Mouse (Mus musculus) kidney, adult 11 months (tissue): ENCODE data around the gene Wbp4.

Experiments
- DNase-seq: peaks from one replicate; pipeline ENCODE4 v3.0.0; 2022

The Wbp4 gene

DNA sequence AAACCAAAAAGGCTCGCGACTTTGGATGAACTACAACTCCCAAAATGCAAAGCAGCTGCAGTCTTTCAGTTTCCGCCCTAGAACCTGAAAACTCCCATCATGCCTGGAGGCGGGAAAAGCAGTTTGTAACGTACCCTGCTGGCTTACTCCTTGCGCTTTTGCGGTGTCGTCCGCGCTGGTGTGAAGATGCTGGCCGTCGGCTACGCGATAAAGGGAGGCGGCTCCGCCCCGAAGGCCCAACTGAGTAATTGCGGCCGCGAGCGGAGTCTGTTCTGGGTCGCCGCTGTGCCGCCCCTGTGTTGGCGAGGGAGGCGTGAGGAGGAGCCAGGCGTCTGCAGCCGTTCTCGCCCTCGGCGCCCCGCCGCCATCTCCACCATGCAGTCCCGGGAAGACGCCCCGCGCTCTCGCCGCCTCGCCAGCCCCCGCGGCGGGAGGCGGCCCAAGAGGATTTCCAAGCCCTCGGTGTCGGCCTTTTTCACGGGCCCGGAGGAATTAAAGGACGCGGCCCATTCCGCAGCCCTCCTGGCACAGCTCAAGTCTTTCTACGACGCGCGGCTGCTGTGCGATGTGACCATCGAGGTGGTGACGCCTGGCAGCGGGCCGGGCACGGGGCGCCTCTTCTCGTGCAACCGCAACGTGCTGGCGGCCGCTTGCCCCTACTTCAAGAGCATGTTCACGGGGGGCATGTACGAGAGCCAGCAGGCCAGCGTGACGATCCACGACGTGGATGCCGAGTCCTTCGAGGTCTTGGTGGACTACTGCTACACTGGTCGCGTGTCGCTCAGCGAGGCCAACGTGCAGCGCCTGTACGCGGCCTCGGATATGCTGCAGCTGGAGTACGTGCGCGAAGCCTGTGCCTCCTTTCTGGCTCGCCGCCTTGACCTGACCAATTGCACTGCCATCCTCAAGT, 29.4 kb downstream of the Wbp4 start, which contains the start of gene Kbtbd6:
TSS of gene Kbtbd6 (plus strand) at position 155 of the 910 bp plus-strand sequence.
- peak; percentile 69 for DNase-seq

DNA sequence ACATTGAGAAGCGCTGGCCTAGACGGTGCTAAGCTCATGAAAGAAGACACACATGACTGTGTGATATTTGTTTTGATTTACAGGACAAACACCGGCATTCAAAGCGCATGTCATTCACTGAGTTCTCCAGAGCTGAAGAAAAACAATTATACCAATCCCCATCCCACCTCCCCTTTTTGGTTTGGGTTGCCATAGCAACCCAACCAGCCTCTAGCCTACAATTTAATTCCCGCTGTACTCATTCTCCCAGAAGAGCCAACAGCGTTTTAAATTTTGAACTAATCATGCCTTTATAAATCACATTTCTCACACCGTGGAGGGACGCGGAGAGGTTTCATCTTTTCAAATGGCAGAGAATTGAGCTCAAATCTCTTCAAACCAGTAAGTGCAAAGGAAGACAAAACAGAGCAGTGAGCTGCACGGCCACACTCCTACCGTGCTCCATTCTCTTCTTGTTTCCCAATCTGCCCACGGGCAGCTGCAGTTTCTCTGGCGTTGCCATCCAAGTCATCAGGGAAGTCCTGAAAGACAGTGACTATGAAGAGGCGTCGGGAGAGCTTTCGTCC, 36.2 kb downstream of the Wbp4 start:
- no peak for DNase-seq

DNA sequence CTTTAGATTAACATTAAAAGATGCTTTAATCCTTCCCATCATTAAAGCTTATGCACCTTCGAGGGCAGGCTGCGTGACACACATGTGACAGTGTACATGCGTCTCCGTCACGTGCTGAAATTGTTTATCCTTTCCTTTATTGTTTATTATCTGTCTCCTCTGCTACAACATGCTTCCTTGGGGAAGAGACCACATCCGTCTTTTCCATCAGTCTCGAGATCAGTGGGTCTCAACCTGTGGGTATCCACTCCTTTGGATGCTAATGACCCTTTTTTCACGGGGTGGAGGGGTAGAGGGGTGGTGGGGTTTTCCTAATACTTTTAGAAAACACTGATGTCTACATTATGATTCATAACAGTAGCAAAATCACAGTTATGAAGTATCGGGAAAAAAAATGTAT, 36.7 kb downstream of the Wbp4 start:
- DNase-seq = no peak

DNA sequence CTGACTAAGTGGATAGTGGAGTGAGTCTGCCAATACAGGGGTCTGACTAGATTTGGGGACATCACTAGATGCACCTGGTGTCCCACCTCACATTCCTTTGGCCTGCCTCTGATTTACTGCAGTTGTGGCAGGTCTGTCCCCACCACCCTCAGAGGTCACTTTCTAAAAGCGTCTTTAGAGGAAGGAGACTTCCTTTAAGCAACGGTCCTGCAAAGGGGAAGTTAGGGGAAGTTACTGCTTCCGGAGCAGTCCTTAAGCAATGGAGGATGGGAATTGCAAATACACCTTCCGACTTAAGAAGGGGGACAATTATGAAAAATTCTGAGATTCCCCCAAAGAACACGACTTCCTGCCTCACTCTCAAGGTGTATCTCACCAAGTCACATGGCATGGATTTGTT, 39.9 kb downstream of the Wbp4 start:
- no peak for DNase-seq

DNA sequence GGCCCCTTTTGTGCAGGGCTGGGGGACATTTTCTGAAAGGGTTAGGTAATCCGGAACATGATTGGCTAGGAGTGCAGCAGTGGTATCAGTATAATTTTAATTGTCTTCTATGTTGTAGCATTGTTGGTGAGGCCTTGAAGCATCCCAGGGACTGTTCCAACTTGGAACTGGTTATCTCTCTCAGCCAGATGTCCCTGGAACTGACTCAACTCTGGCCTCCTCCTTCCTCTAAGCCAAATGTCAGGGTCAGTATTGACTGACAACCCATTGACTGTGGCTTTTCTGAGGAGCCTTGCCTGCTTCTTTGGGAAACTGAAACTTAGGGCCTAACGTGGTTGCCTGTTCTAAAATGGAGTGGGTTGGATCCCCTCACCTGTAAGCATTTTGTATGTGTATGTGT, 40.7 kb downstream of the Wbp4 start:
- no peak for DNase-seq

DNA sequence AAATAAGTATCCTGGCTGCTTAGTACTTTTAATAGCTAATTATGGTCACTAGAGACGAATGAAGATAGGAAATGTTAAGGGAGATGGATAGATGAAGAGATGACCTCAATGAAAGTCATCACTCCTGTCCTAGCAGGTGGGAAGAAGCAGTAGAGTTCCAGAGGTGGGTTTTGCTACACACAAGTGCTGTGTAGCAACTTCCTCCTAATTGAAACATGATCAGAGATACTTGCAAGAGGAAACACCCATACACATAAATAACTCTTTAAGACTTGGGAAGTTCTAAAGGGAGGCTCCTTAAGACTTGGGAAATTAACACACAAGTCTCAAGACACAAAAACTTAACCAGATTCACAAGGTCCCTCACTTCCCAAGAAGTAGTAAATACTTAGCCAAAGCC, 47.3 kb downstream of the Wbp4 start:
- no peak for DNase-seq

DNA sequence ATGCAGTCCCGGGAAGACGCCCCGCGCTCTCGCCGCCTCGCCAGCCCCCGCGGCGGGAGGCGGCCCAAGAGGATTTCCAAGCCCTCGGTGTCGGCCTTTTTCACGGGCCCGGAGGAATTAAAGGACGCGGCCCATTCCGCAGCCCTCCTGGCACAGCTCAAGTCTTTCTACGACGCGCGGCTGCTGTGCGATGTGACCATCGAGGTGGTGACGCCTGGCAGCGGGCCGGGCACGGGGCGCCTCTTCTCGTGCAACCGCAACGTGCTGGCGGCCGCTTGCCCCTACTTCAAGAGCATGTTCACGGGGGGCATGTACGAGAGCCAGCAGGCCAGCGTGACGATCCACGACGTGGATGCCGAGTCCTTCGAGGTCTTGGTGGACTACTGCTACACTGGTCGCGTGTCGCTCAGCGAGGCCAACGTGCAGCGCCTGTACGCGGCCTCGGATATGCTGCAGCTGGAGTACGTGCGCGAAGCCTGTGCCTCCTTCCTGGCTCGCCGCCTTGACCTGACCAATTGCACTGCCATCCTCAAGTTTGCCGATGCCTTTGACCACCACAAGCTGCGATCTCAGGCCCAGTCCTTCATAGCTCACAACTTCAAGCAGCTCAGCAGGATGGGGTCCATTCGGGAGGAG, 54.5 kb downstream of the Wbp4 start:
- peak; percentile 12 for DNase-seq

DNA sequence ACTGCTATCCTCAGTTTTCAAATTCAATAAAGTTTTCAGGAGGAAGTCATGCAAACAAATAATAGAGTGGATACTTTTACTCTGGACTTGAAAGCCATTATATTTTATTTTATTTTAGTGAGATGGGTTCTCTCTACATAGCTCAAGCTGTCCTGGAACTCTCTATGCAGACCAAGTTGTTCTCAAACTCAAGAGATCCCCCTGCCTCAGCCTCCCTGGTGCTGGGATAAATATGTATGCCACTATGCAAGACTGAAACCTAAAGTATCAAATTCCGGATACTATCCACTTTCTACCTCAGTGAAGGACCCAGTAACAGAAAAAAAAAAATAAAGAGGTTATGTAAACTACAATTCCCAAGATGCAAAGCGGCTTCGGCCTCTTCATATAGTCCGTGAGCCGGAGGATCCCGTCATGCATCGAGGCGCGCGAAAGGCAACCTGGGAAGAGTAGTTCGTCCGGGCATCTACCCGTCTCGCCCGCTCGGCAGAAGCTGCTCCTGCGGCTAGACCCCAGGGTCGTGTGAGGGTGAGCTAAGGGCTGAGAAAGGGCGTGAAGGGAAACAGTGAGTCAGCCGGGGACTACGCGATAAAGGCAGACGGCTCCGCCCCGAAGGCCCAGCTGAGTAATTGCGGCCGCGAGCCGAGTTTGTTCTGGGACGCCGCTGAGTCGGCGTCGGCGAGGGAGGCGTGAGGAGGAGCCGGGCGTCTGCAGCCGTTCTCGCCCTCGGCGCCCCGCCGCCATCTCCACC, 55.2 kb downstream of the Wbp4 start, which contains the start of gene Kbtbd7:
TSS of gene Kbtbd7 (plus strand) at position 533 of the 751 bp plus-strand sequence.
- DNase-seq = peak; percentile 94

DNA sequence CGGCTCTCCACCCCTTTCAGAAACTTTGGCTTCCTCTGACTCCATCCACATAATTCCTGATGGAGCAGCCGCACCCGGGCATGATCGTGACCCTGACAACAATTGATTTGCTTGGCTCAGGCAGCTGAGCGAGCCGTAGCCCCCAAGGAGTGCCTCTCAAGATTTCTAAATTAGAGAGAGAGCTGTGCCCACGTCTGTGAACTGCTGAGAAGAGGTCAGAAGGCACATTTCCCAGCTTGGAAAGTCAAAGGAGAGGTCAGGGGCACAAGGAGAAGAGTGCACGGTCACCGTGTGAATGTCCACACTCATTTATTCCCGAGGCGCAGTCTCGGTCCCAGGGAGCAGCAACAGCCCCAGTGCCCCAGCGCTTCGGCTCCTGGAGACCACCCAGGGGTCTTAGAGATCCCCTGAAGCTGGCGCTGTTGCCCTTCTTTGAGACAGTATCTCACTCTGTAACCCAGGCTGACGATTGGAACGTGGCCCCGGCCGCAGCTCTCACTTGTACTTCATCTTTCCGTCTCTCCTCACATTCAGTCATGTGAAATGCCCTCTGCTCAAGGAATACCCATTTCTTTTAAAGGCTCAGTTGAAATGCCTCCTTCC, 61.1 kb downstream of the Wbp4 start:
- no peak for DNase-seq

DNA sequence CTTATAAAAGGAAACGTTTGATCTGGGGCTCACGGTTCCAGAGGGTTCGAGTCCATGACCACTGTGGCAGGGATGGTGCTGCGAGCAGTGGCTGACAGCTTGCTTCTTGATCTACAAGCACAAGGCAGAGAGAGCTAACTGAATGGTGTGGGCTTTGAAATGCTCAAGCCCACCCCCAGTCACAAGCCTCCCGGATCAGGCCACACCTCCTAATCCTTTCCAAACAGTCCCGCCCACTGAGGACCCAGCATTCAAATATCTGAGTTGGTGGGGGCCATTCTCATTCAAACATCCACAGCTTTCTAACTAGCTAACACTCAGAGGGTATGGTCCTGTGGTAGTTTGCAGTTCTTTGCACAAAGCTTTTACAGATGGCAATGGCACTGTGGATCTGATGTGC, 68.2 kb downstream of the Wbp4 start:
- no peak for DNase-seq

DNA sequence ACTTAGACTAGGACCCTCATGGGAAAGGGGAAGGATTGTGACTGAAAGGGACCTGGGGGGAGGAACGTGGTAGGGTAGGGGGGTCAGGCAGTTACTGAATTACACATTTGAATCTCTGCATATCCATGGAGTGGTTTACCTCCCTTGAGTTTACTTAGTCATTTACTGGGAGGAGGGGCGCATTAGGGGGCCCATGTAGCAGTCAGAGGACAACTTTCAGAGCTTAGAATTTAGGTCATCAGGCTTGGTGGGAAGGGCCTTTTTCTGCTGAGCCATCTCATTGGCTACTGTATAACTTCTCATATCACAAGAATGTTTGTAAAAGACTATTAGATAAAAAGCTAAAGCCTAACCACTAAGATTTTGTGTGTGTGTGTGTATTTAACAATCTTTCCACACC, 70.7 kb downstream of the Wbp4 start:
- DNase-seq = no peak
